ENCODE assay signal across 18 mouse cellular contexts in the genomic region with DNA sequence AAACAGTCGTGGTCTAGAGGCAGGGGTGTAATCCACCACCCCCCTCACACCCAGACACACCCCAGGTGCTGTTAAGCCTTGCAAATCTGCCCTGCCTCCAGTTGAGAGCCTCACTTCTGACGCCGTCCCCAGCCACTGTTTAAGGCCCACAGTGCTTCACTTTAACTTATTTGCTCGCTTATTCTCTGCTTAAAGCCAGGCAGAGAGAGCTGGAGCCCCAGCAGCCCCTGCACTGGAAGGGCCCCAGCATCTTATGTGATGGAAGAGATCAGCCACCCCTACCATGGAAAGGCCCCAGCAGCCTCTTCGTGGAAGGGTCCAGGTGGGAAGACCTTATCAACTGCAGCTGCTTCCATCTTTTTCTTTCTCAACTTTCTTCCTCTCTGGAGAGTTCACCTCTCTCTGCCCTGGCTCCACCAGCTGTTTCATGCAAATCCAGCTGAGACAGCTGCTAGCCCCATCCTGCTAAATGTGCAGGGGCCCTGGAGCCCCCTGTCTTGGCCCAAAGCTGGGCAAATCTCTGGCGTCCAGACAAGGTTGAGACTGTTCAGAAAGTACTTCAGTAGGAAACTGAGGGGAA. TPM values are rescaled to one million over a fixed set of nuclear protein-coding genes. Genes with fewer than 3 reads are reported as not detected.
DNase-seq lines count a peak whose midpoint lies in the region; ATAC-seq and TF ChIP-seq lines count a peak whose summit lies in the region.
"Had no signal": no experiment of that assay in that cellular context is flagged by ENCODE, and none has a peak within 500 bp of the region (broad histone marks: within the 10 kb centered on the region; RNA-seq: fewer than 3 reads in every experiment).

No protein-coding gene starts in this region.

- peak overlapping the region; percentile 23; the same call in 1 of the 2 replicates for H3K9ac ChIP-seq in hindbrain, embryonic 12.5 days
- H3K9ac ChIP-seq in hindbrain, embryonic 14.5 days = no peak overlapping the region
- no peak overlapping the region for H3K9ac ChIP-seq in CH12.LX (ENCODE audit: insufficient read depth, low read depth)
- H3K9ac ChIP-seq in embryonic facial prominence, embryonic 14.5 days (ENCODE audit: low read depth, low read length) = no peak overlapping the region
- no peak overlapping the region for H3K9ac ChIP-seq in limb, embryonic 15.5 days
- H3K9ac ChIP-seq: forebrain, embryonic 12.5 days; liver, embryonic 13.5 days; neural tube, embryonic 13.5 days had no signal

- in situ Hi-C loops in CH12.LX (cut with MboI; ENCODE audit: low pct_ligation_motif_present, low pct_unique_long_range_greater_than_20kb, low sequenced_read_pairs) = no loop called here

- no peaks in the 10 kb centered on the region for H3K36me3 ChIP-seq in hindbrain, embryonic 12.5 days
- H3K36me3 ChIP-seq in hindbrain, embryonic 14.5 days (replicated peaks; ENCODE audit: control insufficient read depth, insufficient read depth) = no peaks in the 10 kb centered on the region
- no peaks in the 10 kb centered on the region for H3K36me3 ChIP-seq in CH12.LX (replicated peaks in 1 of 2; ENCODE audit: control insufficient read depth in 1 of 2, insufficient read depth in 1 of 2, low read length in 1 of 2)
- no peaks in the 10 kb centered on the region for H3K36me3 ChIP-seq in embryonic facial prominence, embryonic 14.5 days (ENCODE audit: control insufficient read depth, insufficient read depth, low read length)
- H3K36me3 ChIP-seq in limb, embryonic 15.5 days = no peaks in the 10 kb centered on the region
- H3K36me3 ChIP-seq: forebrain, embryonic 12.5 days; liver, embryonic 13.5 days; neural tube, embryonic 13.5 days had no signal

- no peak for TF ChIP-seq EP300 in CH12.LX (IDR thresholded peaks at IDR 0.05; ENCODE audit: low read length)

- no peaks in the 10 kb centered on the region for H3K9me3 ChIP-seq in hindbrain, embryonic 12.5 days (replicated peaks)
- H3K9me3 ChIP-seq in hindbrain, embryonic 14.5 days (ENCODE audit: control insufficient read depth, low read length) = no peaks in the 10 kb centered on the region
- no peaks in the 10 kb centered on the region for H3K9me3 ChIP-seq in CH12.LX (replicated peaks; ENCODE audit: low read length)
- no peaks in the 10 kb centered on the region for H3K9me3 ChIP-seq in embryonic facial prominence, embryonic 14.5 days (ENCODE audit: control insufficient read depth, low read length)
- no peaks in the 10 kb centered on the region for H3K9me3 ChIP-seq in limb, embryonic 15.5 days
- H3K9me3 ChIP-seq: forebrain, embryonic 12.5 days; liver, embryonic 13.5 days; neural tube, embryonic 13.5 days had no signal

- WGBS in hindbrain, embryonic 12.5 days = 36% methylated on average over 6 of the region's 6 CpGs
- WGBS in hindbrain, embryonic 14.5 days = 48% methylated on average over 6 of the region's 6 CpGs
- WGBS in embryonic facial prominence, embryonic 14.5 days = 34% methylated on average over 6 of the region's 6 CpGs
- WGBS in limb, embryonic 15.5 days = 26% methylated on average over 6 of the region's 6 CpGs

- no peak overlapping the region for H3K4me2 ChIP-seq in hindbrain, embryonic 12.5 days (replicated peaks)
- no peak overlapping the region for H3K4me2 ChIP-seq in hindbrain, embryonic 14.5 days (replicated peaks)
- no peak overlapping the region for H3K4me2 ChIP-seq in CH12.LX (ENCODE audit: insufficient read depth, low read depth, poor library complexity, severe bottlenecking)
- H3K4me2 ChIP-seq in embryonic facial prominence, embryonic 14.5 days (ENCODE audit: low read depth, low read length) = no peak overlapping the region
- no peak overlapping the region for H3K4me2 ChIP-seq in limb, embryonic 15.5 days
- H3K4me2 ChIP-seq: forebrain, embryonic 12.5 days; heart, embryonic 11.5 days; liver, embryonic 13.5 days; neural tube, embryonic 13.5 days had no signal

- TF ChIP-seq RAD21 in CH12.LX (IDR thresholded peaks at IDR 0.05; ENCODE audit: low read depth, low read length) = no peak

- peaks cover 9% of the 10 kb centered on the region; the same call in 1 of the 2 replicates for H3K27me3 ChIP-seq in hindbrain, embryonic 12.5 days
- H3K27me3 ChIP-seq in hindbrain, embryonic 14.5 days (ENCODE audit: control insufficient read depth, insufficient read depth, low read length) = no peaks in the 10 kb centered on the region
- H3K27me3 ChIP-seq in CH12.LX (replicated peaks) = no peaks in the 10 kb centered on the region
- no peaks in the 10 kb centered on the region for H3K27me3 ChIP-seq in embryonic facial prominence, embryonic 14.5 days (replicated peaks; ENCODE audit: control insufficient read depth, insufficient read depth, low read length)
- H3K27me3 ChIP-seq in limb, embryonic 15.5 days = no peaks in the 10 kb centered on the region
- H3K27me3 ChIP-seq: neural tube, embryonic 13.5 days had no signal

- peaks cover 37% of the 10 kb centered on the region for H3K4me1 ChIP-seq in hindbrain, embryonic 12.5 days
- H3K4me1 ChIP-seq in hindbrain, embryonic 14.5 days (replicated peaks; ENCODE audit: control insufficient read depth, insufficient read depth, low read length) = peaks cover 26% of the 10 kb centered on the region
- H3K4me1 ChIP-seq in CH12.LX (ENCODE audit: control insufficient read depth in 1 of 2, insufficient read depth in 2 of 2) = peaks cover 0 to 35% of the 10 kb centered on the region in 2 experiments; a peak in 2 of 4 replicates
- H3K4me1 ChIP-seq in embryonic facial prominence, embryonic 14.5 days (ENCODE audit: control insufficient read depth, insufficient read depth, low read length) = peaks cover 20% of the 10 kb centered on the region
- H3K4me1 ChIP-seq in limb, embryonic 15.5 days = peaks cover 35% of the 10 kb centered on the region

- DNase-seq in hindbrain, embryonic 14.5 days (ENCODE audit: low spot score) = no peak
- no peak for DNase-seq in CH12.LX (ENCODE audit: extremely low read depth)
- peak; percentile 83 for DNase-seq in embryonic facial prominence, embryonic 14.5 days (ENCODE audit: low spot score)
- no peak for DNase-seq in thymus, postnatal 10 days (ENCODE audit: low spot score in 2 of 2)
- DNase-seq in left cerebral cortex, adult 18-20 months (ENCODE audit: low spot score in 2 of 2) = no peak
- DNase-seq: adrenal gland, postnatal 14 days; B cell, adult 2 months; cerebellum, adult 2 months; gastrocnemius, postnatal 14 days; heart, postnatal 14 days; liver, embryonic 13.5 days; lung, postnatal 14 days; right cerebral cortex, postnatal 25 days had no signal

- dilution Hi-C loops in CH12.LX (cut with MboI; ENCODE audit: extremely low pct_ligation_motif_present, extremely low pct_unique_long_range_greater_than_20kb, low sequenced_read_pairs) = no loop called here

- no peak for ATAC-seq in hindbrain, embryonic 12.5 days (ENCODE audit: low FRiP score)
- no peak for ATAC-seq in hindbrain, embryonic 14.5 days (ENCODE audit: low FRiP score)
- ATAC-seq in embryonic facial prominence, embryonic 14.5 days (ENCODE audit: low read depth) = peak; percentile 58
- ATAC-seq in limb, embryonic 15.5 days (ENCODE audit: insufficient number of reproducible peaks, low FRiP score, low TSS enrichment, low read depth) = no peak

- no peak for TF ChIP-seq POLR2A in CH12.LX (IDR thresholded peaks at IDR 0.05; ENCODE audit: low read depth, low read length)

- H3K27ac ChIP-seq in hindbrain, embryonic 12.5 days = no peak overlapping the region
- H3K27ac ChIP-seq in hindbrain, embryonic 14.5 days = no peak overlapping the region
- peak overlapping the region; percentile 4; the same call in 1 of the 2 replicates for H3K27ac ChIP-seq in CH12.LX (ENCODE audit: insufficient read depth, low read depth)
- peak overlapping the region; percentile 41 for H3K27ac ChIP-seq in embryonic facial prominence, embryonic 14.5 days (replicated peaks; ENCODE audit: low read depth, low read length)
- H3K27ac ChIP-seq in limb, embryonic 15.5 days = 0 out of 2 replicates have a peak overlapping the region, but pooled peaks have one; percentile 4
- H3K27ac ChIP-seq: forebrain, embryonic 12.5 days; liver, embryonic 13.5 days; neural tube, embryonic 13.5 days had no signal

- H3K4me3 ChIP-seq in hindbrain, embryonic 12.5 days = no peak overlapping the region
- no peak overlapping the region for H3K4me3 ChIP-seq in hindbrain, embryonic 14.5 days (replicated peaks; ENCODE audit: low read length)
- no peak overlapping the region for H3K4me3 ChIP-seq in CH12.LX (replicated peaks in 1 of 3; ENCODE audit: low read depth in 2 of 3, low read length in 2 of 3, poor library complexity in 1 of 3)
- H3K4me3 ChIP-seq in embryonic facial prominence, embryonic 14.5 days (ENCODE audit: low read depth, low read length) = no peak overlapping the region
- H3K4me3 ChIP-seq in limb, embryonic 15.5 days = no peak overlapping the region
- H3K4me3 ChIP-seq: forebrain, embryonic 12.5 days; liver, embryonic 13.5 days; neural tube, embryonic 13.5 days had no signal

- no peak for TF ChIP-seq CTCF in CH12.LX (conservative IDR thresholded peaks at IDR 0.05 in 1 of 2, IDR thresholded peaks at IDR 0.05 in 1 of 2; ENCODE audit: low read depth in 2 of 2, low read length in 2 of 2)

- no peaks in the 10 kb centered on the region for H3K79me2 ChIP-seq in CH12.LX (replicated peaks; ENCODE audit: control insufficient read depth, extremely low read depth, insufficient read depth, poor library complexity, severe bottlenecking)

TF ChIP-seq in CH12.LX, 34 proteins besides CTCF, POLR2A, EP300 and RAD21:
- TF ChIP-seq TCF12 (IDR thresholded peaks at IDR 0.05; ENCODE audit: low read depth, low read length) (peak; percentile 37; the same call in 1 of the 2 replicates), GABPA (IDR thresholded peaks at IDR 0.05; ENCODE audit: insufficient replicate concordance, low read depth, low read length) (no peak), MYC (IDR thresholded peaks at IDR 0.05; ENCODE audit: low read depth, low read length) (no peak), ETS1 (conservative IDR thresholded peaks at IDR 0.05; ENCODE audit: low read depth, low read length) (peak; percentile 73), NRF1 (IDR thresholded peaks at IDR 0.05; ENCODE audit: low read depth, low read length) (no peak), BHLHE40 (IDR thresholded peaks at IDR 0.05; ENCODE audit: low read depth, low read length) (no peak)

RNA-seq across cellular contexts. Expression of gene Slf2, which starts 26.7 kb away (rescaled TPM):
- 41.1 and 41.2 TPM in 2 replicates for polyA plus RNA-seq in hindbrain, embryonic 12.5 days (2016; fragmentation: Nextera tagmentation; extraction: Ambion mirVana)
- polyA plus RNA-seq in hindbrain, embryonic 14.5 days (2014; fragmentation: Nextera tagmentation; extraction: Ambion mirVana) = 33.1 and 34.8 TPM in 2 replicates
- 22.2 and 22.6 TPM in 2 replicates for total RNA-seq in CH12.LX (2012; rRNA removed)
- total RNA-seq in CH12.LX (2014; rRNA removed) = 22.9 and 25.3 TPM in 2 replicates
- 18.6 and 20.6 TPM in 2 replicates for polyA plus RNA-seq in CH12.LX (2012; ENCODE audit: insufficient read length, low read depth)
- 38.4 and 41.8 TPM in 2 replicates for polyA plus RNA-seq in embryonic facial prominence, embryonic 14.5 days (2014; fragmentation: Nextera tagmentation; extraction: Ambion mirVana)
- 29.1 and 29.2 TPM in 2 replicates for polyA plus RNA-seq in limb, embryonic 15.5 days (2015; fragmentation: Nextera tagmentation; extraction: Ambion mirVana)
- 10 to 100 TPM; 37.9 to 38.0 TPM for total RNA-seq in left cerebral cortex, adult 18-20 months (2021)

Comparison
In these comparisons a context has a peak if more than half of its experiments do, and no peak if none do; other contexts are left out.
1. H3K27ac ChIP-seq: peak in CH12.LX (single experiment), embryonic facial prominence, embryonic 14.5 days (single experiment) and limb, embryonic 15.5 days (single experiment); none in hindbrain, embryonic 12.5 days (single experiment) and hindbrain, embryonic 14.5 days (single experiment).